Mouse (Mus musculus): ENCODE results near the gene Tbc1d9. TPM values are rescaled to one million over a fixed set of nuclear protein-coding genes. Genes with fewer than 3 reads are reported as not detected.

Gene Tbc1d9
- total and polyA plus RNA-seq, 2 experiments from 2014 or later: 16.8 to 128 TPM

DNA sequence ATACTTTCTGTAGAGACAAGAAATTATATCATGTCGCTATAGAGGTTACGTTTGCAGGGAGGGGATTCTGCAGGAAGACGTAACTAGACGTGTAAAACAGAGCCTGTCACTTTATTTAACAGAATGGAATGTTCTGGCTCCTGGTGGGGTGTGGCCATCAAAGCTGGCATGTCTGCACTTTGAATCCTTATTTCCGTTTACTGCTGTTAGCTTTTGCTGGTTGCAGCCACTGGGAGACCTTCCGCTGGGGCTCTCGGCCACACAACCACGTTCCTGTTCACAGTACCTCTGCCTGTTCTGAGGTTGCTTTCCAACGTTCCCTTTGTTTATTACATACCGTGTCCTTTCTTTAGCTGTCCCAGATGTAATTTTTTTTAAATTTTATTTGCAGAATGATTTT is 107.3 kb downstream of the Tbc1d9 start:
- WGBS: 79% methylated on average over 10 of the region's 10 CpGs
- Histone ChIP-seq H3K9me3 (ENCODE audit: low read length) (no peaks in the 10 kb centered on the region), H3K4me3 (ENCODE audit: low read length) (no peak overlapping the region), H3K36me3 (ENCODE audit: insufficient read depth, low read length) (peaks cover 21% of the 10 kb centered on the region), H3K27me3 (ENCODE audit: insufficient read depth, low read length) (no peaks in the 10 kb centered on the region), H3K4me1 (ENCODE audit: insufficient read depth, low read length) (no peaks in the 10 kb centered on the region), H3K27ac (no peak overlapping the region), H3K4me2 (ENCODE audit: low read depth, low read length) (no peak overlapping the region), H3K9ac (replicated peaks; ENCODE audit: low read length) (no peak overlapping the region)
- ATAC-seq: no peak
- DNase-seq (ENCODE audit: low spot score): no peak
- TF ChIP-seq CTCF (IDR thresholded peaks at IDR 0.05; ENCODE audit: low read depth): no peak

DNA sequence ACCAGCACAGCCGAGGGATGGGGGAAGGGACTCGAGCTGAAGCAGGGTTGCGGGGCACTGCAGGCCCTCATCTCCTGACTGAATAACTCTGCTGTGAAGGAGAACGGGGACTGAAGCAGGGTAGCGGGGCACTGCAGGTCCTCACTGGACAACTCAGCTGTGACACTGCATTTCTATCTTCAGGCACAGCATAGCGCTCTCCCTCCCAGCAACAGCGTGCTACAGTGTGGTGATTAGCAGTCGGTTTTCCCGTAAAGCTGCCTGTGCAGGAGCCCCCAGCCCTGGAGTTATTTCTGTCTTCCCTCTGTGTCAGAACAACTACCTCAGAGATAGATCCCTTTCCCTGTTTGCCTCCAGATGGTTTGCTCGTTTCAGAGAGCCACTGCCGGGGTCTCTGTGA is 109.3 kb downstream of the Tbc1d9 start:
- H3K4me3 ChIP-seq (ENCODE audit: low read length): no peak overlapping the region
- H3K9ac ChIP-seq (replicated peaks; ENCODE audit: low read length): no peak overlapping the region
- no peak overlapping the region for H3K27ac ChIP-seq
- no peaks in the 10 kb centered on the region for H3K27me3 ChIP-seq (ENCODE audit: insufficient read depth, low read length)
- H3K4me2 ChIP-seq (ENCODE audit: low read depth, low read length): no peak overlapping the region
- no peaks in the 10 kb centered on the region for H3K4me1 ChIP-seq (ENCODE audit: insufficient read depth, low read length)
- ATAC-seq (no peak), DNase-seq (ENCODE audit: low spot score) (no peak)
- peaks cover 9% of the 10 kb centered on the region for H3K36me3 ChIP-seq (ENCODE audit: insufficient read depth, low read length)
- WGBS: 71% methylated on average over 11 of the region's 11 CpGs
- TF ChIP-seq CTCF (IDR thresholded peaks at IDR 0.05; ENCODE audit: low read depth): no peak
- no peaks in the 10 kb centered on the region for H3K9me3 ChIP-seq (ENCODE audit: low read length)

DNA sequence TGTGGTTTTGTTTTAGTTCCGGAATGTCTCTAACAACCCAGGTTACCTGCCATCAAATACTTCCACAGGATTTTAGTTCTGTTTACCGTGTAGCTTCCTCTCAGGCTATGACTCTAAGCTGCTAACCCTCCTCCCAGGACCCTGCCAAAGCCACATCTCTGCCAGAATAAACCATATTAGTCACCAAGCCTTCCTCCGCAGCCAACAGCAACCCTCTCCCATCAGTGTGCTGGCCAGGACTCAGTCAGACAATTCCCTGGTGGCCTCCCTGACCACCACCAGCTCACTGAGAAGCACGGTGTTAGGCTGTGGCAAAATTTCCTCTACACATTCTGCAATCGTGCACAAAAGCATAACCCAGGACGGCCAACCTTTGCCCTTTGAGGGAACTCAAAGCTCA is 113.3 kb downstream of the Tbc1d9 start:
- DNase-seq (ENCODE audit: low spot score) (no peak), ATAC-seq (no peak)
- Histone ChIP-seq H3K9ac (replicated peaks; ENCODE audit: low read length) (no peak overlapping the region), H3K9me3 (ENCODE audit: low read length) (no peaks in the 10 kb centered on the region), H3K4me3 (ENCODE audit: low read length) (no peak overlapping the region), H3K27me3 (ENCODE audit: insufficient read depth, low read length) (no peaks in the 10 kb centered on the region), H3K4me1 (ENCODE audit: insufficient read depth, low read length) (no peaks in the 10 kb centered on the region), H3K4me2 (ENCODE audit: low read depth, low read length) (no peak overlapping the region), H3K27ac (no peak overlapping the region), H3K36me3 (ENCODE audit: insufficient read depth, low read length) (no peaks in the 10 kb centered on the region)
- WGBS: 81% methylated on average over 6 of the region's 6 CpGs
- TF ChIP-seq CTCF (IDR thresholded peaks at IDR 0.05; ENCODE audit: low read depth): no peak

DNA sequence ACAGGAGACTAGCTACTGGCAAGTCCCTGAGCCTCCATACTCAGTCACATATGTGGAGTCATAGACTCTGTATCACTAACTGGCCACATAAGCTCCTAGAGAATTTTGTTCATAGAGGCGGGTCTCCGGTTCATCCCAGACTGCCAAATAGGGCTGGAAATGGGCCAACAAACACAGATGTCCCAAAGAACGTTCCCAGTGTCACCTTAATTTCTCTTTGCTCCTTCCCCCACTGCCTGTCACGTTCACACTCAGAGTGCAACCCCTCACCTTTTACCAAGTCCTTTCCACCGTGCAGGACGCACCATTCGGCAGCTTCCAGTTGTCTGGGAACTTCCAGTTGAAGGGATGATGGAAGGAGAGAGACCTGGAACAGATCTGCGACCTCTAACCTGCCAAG is 120.2 kb downstream of the Tbc1d9 start:
- H3K4me2 ChIP-seq (ENCODE audit: low read depth, low read length): no peak overlapping the region
- WGBS: 74% methylated on average over 8 of the region's 8 CpGs
- no peak overlapping the region for H3K9ac ChIP-seq (replicated peaks; ENCODE audit: low read length)
- DNase-seq (ENCODE audit: low spot score): no peak
- ATAC-seq: no peak
- H3K36me3 ChIP-seq (ENCODE audit: insufficient read depth, low read length): no peaks in the 10 kb centered on the region
- H3K27me3 ChIP-seq (ENCODE audit: insufficient read depth, low read length): no peaks in the 10 kb centered on the region
- no peak for TF ChIP-seq CTCF (IDR thresholded peaks at IDR 0.05; ENCODE audit: low read depth)
- H3K27ac ChIP-seq: no peak overlapping the region
- no peak overlapping the region for H3K4me3 ChIP-seq (ENCODE audit: low read length)
- no peaks in the 10 kb centered on the region for H3K9me3 ChIP-seq (ENCODE audit: low read length)
- no peaks in the 10 kb centered on the region for H3K4me1 ChIP-seq (ENCODE audit: insufficient read depth, low read length)

DNA sequence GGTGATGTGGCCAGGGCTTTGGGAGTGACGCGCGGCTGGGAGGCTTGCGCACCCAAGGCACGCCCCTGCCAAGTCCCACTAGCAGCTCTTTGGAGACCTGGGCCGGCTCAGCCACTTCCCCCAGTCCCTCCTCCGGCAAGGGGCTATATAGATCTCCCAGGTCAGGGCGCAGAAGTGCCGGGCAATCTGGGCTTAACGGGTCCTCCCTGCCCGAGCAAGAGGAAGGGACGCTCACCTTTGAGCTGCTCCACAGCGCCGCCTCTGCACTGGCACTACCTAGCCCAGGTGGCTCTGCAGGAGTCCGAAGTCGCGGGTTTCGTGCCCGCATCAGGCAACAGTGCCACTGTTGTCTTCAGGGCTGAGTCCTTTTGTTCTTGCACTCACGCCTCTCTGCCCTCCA is 125.0 kb downstream of the Tbc1d9 start, which contains the start of gene Ucp1:
Gene Ucp1 (plus strand): TSS at position 177 of the 400 bp plus-strand sequence.
- Histone ChIP-seq H3K27ac (no peak within 1 kb of the TSS), H3K4me2 (ENCODE audit: low read depth, low read length) (peak within 1 kb of the TSS; percentile 53), H3K9ac (replicated peaks; ENCODE audit: low read length) (no peak within 1 kb of the TSS), H3K4me3 (ENCODE audit: low read length) (peak within 1 kb of the TSS; percentile 30), H3K27me3 (ENCODE audit: insufficient read depth, low read length) (no peaks in the 10 kb centered on the region), H3K9me3 (ENCODE audit: low read length) (no peaks in the 10 kb centered on the region), H3K36me3 (ENCODE audit: insufficient read depth, low read length) (no peaks in the 10 kb centered on the region), H3K4me1 (ENCODE audit: insufficient read depth, low read length) (no peaks in the 10 kb centered on the region)
- 0 out of 2 replicates have a peak, but pooled peaks have one; percentile 21 for ATAC-seq
- TF ChIP-seq CTCF (IDR thresholded peaks at IDR 0.05; ENCODE audit: low read depth): 0 out of 2 replicates have a peak, but pooled peaks have one; percentile 32
- DNase-seq (ENCODE audit: low spot score): peak; percentile 10
- WGBS: 6% methylated on average over 20 of the region's 20 CpGs

DNA sequence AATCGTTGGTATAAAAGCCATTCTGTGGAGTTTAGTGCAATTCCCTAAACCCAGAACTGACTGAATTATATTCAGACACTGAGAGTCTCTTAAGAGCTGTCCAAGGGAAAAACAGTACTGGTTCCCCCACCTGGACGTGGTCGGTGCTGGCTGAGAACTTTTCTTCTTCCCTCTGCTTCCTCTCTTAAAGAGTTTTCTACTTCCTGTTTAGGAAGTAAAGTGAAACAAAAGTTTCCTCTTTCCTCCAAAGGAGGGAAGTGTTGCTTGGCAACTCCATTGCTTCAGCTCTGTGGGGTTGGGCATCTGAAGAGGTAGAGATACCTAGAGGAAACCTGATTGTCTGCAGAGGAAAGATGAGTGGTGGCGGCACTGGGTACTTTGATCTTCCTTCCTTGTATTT is 132.2 kb downstream of the Tbc1d9 start:
- ATAC-seq: no peak

DNA sequence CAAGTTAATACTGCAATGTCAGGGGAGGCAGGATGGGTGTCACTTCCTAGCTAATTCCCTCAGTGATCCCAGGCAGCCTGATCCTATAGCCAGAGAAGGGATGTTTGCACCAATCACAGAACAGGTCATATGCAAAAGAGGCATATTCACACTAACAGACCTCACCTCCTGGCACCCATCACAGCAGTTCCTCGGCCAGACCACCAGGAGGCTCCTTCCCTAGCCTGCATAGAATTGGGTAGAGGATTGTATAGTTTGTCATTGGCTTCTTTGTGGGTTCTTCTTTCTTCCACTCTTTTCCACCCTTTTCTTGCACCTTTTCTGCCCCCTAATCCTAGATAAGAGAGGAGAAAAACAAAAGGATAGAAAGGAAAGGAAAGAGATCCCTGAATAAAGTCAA is 135.0 kb downstream of the Tbc1d9 start:
- DNase-seq (ENCODE audit: low spot score) (no peak), ATAC-seq (no peak)
- Histone ChIP-seq H3K27me3 (ENCODE audit: insufficient read depth, low read length) (no peaks in the 10 kb centered on the region), H3K4me1 (ENCODE audit: insufficient read depth, low read length) (no peaks in the 10 kb centered on the region), H3K4me3 (ENCODE audit: low read length) (no peak overlapping the region), H3K36me3 (ENCODE audit: insufficient read depth, low read length) (no peaks in the 10 kb centered on the region), H3K9me3 (ENCODE audit: low read length) (no peaks in the 10 kb centered on the region), H3K9ac (replicated peaks; ENCODE audit: low read length) (no peak overlapping the region), H3K27ac (no peak overlapping the region), H3K4me2 (ENCODE audit: low read depth, low read length) (no peak overlapping the region)
- TF ChIP-seq CTCF (IDR thresholded peaks at IDR 0.05; ENCODE audit: low read depth): peak; percentile 22; the same call in 1 of the 2 replicates
- 53% methylated on average over 1 of the region's 1 CpGs for WGBS

More for the DNA sequence above, 132.2 kb downstream of the Tbc1d9 start:
- Histone ChIP-seq H3K4me3 (ENCODE audit: low read length) (no peak overlapping the region), H3K4me1 (ENCODE audit: insufficient read depth, low read length) (no peaks in the 10 kb centered on the region), H3K27me3 (ENCODE audit: insufficient read depth, low read length) (no peaks in the 10 kb centered on the region), H3K9me3 (ENCODE audit: low read length) (no peaks in the 10 kb centered on the region), H3K36me3 (ENCODE audit: insufficient read depth, low read length) (no peaks in the 10 kb centered on the region), H3K27ac (no peak overlapping the region), H3K9ac (replicated peaks; ENCODE audit: low read length) (no peak overlapping the region), H3K4me2 (ENCODE audit: low read depth, low read length) (no peak overlapping the region)
- TF ChIP-seq CTCF (IDR thresholded peaks at IDR 0.05; ENCODE audit: low read depth): no peak
- no peak for DNase-seq (ENCODE audit: low spot score)
- 83% methylated on average over 4 of the region's 4 CpGs for WGBS

All from hindbrain, postnatal 0 days (tissue).